Mouse (Mus musculus) induced T-regulatory cell, adult 2 months (primary cell): ENCODE measurements around the gene Jarid2.

Experiments used
- DNase-seq: peaks from one replicate; pipeline ENCODE4 v3.0.0-alpha.2; 2012; ENCODE audit warnings: low read depth

The Jarid2 gene

DNA sequence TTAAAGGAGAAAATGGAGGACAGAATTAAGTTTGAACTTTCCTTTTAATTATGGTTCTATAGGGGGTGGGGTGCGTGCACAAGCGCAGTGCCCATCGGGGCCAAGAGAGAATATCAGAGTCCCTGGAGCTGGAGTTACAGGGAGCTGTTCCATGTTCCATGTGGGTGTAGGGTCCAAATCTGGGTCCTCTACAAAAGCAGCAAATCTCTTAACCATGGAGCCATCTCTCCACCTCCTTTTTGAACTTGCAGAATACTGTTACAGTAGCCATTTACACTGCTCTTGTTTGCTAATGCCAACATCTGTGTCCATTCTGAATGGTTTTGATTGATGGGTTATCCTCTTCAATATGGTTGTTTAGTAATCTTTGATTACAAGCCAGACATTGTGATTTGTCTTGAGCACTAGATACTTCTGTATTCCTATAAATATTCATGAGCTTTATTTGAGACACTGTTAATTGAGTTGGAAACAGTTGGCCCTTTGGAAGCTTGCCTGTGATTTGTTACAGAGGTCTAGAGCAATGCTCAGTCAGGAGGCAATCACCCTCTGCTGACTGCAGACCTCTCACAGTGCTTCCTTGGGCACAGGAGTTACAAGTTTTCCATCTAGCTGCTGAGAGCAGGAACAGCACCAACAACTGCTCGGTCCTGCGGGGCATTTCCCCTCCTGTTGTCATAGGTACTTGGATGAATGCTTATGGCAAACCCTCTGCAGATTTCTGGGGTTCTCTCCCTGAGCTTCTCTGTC, 231.4 kb downstream of the Jarid2 start:
- DNase-seq: no peak
